Mouse (Mus musculus) intestine, embryonic 16.5 days (tissue): ENCODE measurements around the gene Wdr81. TPM values are rescaled to one million over a fixed set of nuclear protein-coding genes. Genes with fewer than 3 reads are reported as not detected.

ENCODE experiments used
- ATAC-seq: fragments of 200-750 bp; cut with Nextera tagmentation; 2 replicates; pipeline ENCODE4 v1.8.0; 2017; ENCODE audit warnings: moderate TSS enrichment, moderate library complexity
- H3K27ac ChIP-seq: fragments of 300-500 bp; sonication (generic); 2 replicates; pipeline ENCODE4 v1.5.1; 2014; ENCODE audit warnings: mild to moderate bottlenecking, low read length
- H3K27me3 ChIP-seq: fragments of 300-500 bp; sonication (generic); replicated peaks from 2 replicates; pipeline ENCODE4 v1.6.1; 2014; ENCODE audit warnings: low read length, control low read depth, mixed read lengths; ENCODE audit not compliant: control insufficient read depth, insufficient read depth
- H3K36me3 ChIP-seq: fragments of 300-500 bp; sonication (generic); 2 replicates; pipeline ENCODE4 v1.6.1; 2014; ENCODE audit warnings: low read length, control low read depth; ENCODE audit not compliant: control insufficient read depth, insufficient read depth
- H3K4me1 ChIP-seq: fragments of 300-500 bp; sonication (generic); 2 replicates; pipeline ENCODE4 v1.6.1; 2014; ENCODE audit warnings: low read length, control low read depth, mixed read lengths; ENCODE audit not compliant: control insufficient read depth, insufficient read depth
- H3K4me2 ChIP-seq: fragments of 300-500 bp; sonication (generic); 2 replicates; pipeline ENCODE4 v1.6.1; 2014; ENCODE audit warnings: low read depth, low read length, control low read depth
- H3K4me3 ChIP-seq: fragments of 300-500 bp; sonication (generic); 2 replicates; pipeline ENCODE4 v1.5.1; 2014; ENCODE audit warnings: mild to moderate bottlenecking, low read length
- H3K9ac ChIP-seq: fragments of 300-500 bp; sonication (generic); 2 replicates; pipeline ENCODE4 v1.6.1; 2014; ENCODE audit warnings: low read depth, low read length
- H3K9me3 ChIP-seq: fragments of 300-500 bp; sonication (generic); 2 replicates; pipeline ENCODE4 v1.6.1; 2016; ENCODE audit warnings: low read length, control low read depth; ENCODE audit not compliant: control insufficient read depth
- WGBS: fragments of 180-500 bp; shearing (Covaris S2); extraction: QIAGEN DNeasy Blood & Tissue Kit; methylation state at CpG from one replicate; pipeline ENCODE4 v1.1.7; 2014; 5-methylcytosine and 5-hydroxymethylcytosine counted together
- polyA plus RNA-seq: library from polyadenylated mRNA; unstranded; fragments of >200 nt; fragmentation: Nextera tagmentation; extraction: Ambion mirVana; gene quantifications from 2 replicates; pipeline ENCODE4 v1.2.1, GENCODE M21; 2015

Gene Wdr81
- polyA plus RNA-seq, 1 experiment from 2014 or later = 6.9 TPM

DNA sequence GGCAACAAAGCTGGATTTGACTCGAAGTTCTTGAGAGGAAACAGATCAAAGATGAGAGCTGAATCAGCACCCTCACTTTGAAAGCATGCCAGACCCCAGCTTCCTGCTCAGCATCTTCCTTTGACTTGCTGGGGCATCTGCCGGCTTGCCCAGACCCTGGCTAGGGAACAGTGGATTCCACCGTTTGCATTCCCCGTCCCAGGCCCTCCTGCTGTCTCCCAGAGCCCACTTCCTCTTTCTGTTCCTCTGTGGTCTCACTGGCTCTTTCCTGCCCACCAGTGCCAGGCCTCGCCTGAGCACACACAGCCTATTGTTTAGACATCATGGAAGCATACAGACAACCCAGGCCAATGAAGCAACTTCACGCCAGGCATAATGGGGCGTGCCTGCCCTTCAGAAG lies 39.4 kb downstream of the Wdr81 start:
- Histone ChIP-seq H3K4me3 (no peak overlapping the region), H3K27ac (no peak overlapping the region), H3K4me2 (no peak overlapping the region), H3K36me3 (no peaks in the 10 kb centered on the region), H3K4me1 (no peaks in the 10 kb centered on the region), H3K9ac (0 out of 2 replicates have a peak overlapping the region, but pooled peaks have one; percentile 28), H3K27me3 (no peaks in the 10 kb centered on the region), H3K9me3 (no peaks in the 10 kb centered on the region)
- ATAC-seq = no peak
- WGBS = 45% methylated on average over 7 of the region's 7 CpGs

DNA sequence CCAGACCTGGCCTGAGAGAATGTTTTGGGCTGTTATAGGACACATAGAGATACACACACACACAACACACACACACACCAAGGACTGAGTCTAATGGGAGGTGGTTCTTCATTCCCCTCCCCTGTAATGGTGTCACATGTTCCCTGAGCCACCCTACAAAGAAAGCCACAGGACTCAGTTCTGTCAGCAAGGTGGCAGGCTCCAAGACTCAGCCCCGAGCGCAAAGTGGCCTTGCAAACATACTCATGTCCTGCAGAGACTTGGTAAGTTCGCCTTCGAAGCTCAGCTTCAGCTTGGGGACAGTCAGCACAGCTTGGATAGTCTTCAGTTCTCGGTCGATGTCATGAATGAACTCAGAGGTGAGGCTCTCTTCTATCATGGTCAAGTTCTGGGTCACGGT lies 43.9 kb downstream of the Wdr81 start:
- ATAC-seq = no peak
- Histone ChIP-seq H3K27me3 (no peaks in the 10 kb centered on the region), H3K4me1 (no peaks in the 10 kb centered on the region), H3K27ac (no peak overlapping the region), H3K9ac (no peak overlapping the region), H3K9me3 (no peaks in the 10 kb centered on the region), H3K4me3 (no peak overlapping the region), H3K36me3 (no peaks in the 10 kb centered on the region), H3K4me2 (no peak overlapping the region)
- WGBS = 83% methylated on average over 7 of the region's 7 CpGs

DNA sequence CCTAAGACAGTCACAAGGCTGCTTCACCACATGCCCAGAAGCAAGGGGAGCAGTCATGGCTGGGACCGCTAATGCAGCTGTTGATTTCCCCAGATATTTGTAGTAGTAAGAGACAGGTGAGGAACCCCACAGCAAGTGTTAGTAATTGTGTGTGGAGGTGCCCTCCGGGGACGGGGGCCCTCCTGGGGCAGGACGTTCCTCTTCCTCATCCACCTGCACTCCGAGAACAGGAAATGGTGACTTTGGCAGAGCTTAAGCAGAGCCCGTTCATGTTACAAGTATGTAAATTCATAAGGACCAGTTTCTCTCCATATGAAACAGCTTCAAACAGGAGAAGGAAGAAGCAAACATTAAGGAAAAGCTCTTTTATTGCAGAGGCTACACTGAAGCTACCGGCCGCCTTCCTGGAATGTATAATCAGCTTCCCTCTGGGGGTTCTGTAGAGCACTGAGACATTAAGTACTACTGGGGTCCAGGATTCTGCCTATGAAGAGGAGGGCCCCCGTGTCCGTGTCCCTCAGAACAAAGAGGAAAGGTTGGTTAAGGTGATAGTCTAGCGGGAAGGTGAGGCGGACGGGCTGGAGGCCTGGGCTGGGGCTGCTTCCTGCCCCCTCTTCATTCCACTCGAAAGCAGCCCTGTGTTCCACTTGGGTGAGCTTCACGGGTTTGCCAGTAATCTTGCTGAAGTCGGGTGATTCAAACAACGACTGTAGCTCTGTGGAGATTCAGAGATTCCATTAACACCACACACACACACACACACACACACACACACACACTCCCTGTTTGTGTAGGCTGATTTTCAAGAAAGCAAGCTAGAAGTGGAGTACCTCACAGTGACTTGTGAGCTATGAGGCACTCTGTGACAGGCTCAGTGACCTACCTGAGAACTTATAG lies 44.6 kb downstream of the Wdr81 start:
- Histone ChIP-seq H3K4me2 (no peak overlapping the region), H3K27ac (no peak overlapping the region), H3K9ac (no peak overlapping the region), H3K4me3 (no peak overlapping the region), H3K27me3 (no peaks in the 10 kb centered on the region), H3K36me3 (no peaks in the 10 kb centered on the region), H3K9me3 (no peaks in the 10 kb centered on the region), H3K4me1 (no peaks in the 10 kb centered on the region)
- ATAC-seq = no peak
- 74% methylated on average over 17 of the region's 17 CpGs for WGBS

DNA sequence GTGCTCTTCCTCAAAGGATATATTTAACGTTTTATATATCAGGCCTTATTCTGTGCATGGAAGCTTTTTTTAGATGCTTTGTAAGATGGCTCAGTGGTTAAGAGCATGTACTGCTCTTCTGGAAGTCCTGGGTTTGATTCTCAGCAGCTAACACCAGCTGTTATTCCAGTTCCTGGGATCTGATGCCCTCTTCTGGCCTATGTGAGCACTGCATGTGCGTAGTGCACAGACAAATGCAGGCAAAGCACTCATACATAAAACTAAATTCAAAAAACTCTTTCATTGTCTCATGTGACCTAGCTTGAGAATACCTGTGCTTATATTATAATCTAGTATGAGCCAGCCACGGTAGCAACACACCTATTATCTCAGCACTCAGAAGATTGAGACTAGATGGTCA lies 47.7 kb downstream of the Wdr81 start:
- 39% methylated on average over 3 of the region's 3 CpGs for WGBS
- no peak for ATAC-seq

DNA sequence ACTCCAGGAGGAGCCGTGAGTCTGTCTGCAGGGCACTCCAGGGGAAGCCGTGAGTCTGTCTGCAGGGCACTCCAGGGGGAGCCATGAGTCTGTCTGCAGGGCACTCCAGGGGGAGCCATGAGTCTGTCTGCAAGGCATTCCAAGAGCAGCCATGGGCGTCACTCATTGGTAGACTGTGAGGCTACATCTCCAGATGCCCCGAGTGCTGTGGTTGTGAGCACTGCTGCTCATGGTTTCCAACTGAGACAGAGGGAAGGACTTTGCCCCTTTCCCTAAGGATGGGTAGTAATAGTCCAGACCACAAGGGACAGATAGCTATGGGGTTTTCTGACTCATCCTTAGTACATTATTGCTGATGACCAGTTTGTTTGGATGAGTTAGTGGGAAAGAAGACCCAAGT lies 48.4 kb downstream of the Wdr81 start:
- 66% methylated on average over 4 of the region's 4 CpGs for WGBS
- H3K9ac ChIP-seq = no peak overlapping the region
- no peak for ATAC-seq
- H3K36me3 ChIP-seq = no peaks in the 10 kb centered on the region
- no peaks in the 10 kb centered on the region for H3K9me3 ChIP-seq
- H3K4me2 ChIP-seq = no peak overlapping the region
- no peak overlapping the region for H3K4me3 ChIP-seq
- no peaks in the 10 kb centered on the region for H3K27me3 ChIP-seq
- H3K4me1 ChIP-seq = no peaks in the 10 kb centered on the region; the same call in 1 of the 2 replicates
- H3K27ac ChIP-seq = no peak overlapping the region

More for the DNA sequence above, 47.7 kb downstream of the Wdr81 start:
- no peak overlapping the region for H3K4me2 ChIP-seq
- no peak overlapping the region for H3K9ac ChIP-seq
- H3K9me3 ChIP-seq = no peaks in the 10 kb centered on the region
- no peaks in the 10 kb centered on the region for H3K27me3 ChIP-seq
- no peak overlapping the region for H3K27ac ChIP-seq
- no peaks in the 10 kb centered on the region; the same call in 1 of the 2 replicates for H3K4me1 ChIP-seq
- no peak overlapping the region for H3K4me3 ChIP-seq
- no peaks in the 10 kb centered on the region for H3K36me3 ChIP-seq

DNA sequence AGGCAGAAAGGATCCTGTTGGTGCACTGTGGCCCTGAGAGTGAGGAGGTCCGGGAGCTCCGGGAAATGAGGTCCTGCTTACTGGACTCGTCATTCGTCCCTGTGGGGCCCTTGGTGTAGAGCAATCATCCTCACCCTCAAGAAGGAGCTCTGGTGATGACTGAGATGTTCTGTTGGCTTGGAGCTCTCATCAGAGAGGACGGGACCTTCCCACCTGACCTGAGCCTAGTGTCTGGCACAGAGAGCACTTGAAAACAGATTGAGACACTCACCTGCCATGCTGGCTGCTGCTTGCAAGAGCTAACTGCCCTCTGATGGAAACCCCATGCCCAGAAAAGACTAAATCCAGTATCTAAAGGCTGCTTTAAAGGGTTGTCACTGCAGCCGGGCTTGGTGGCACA lies 49.7 kb downstream of the Wdr81 start:
- no peaks in the 10 kb centered on the region for H3K27me3 ChIP-seq
- 92% methylated on average over 6 of the region's 6 CpGs for WGBS
- no peak for ATAC-seq
- no peak overlapping the region for H3K27ac ChIP-seq
- no peak overlapping the region for H3K4me2 ChIP-seq
- no peak overlapping the region for H3K4me3 ChIP-seq
- H3K4me1 ChIP-seq = no peaks in the 10 kb centered on the region; the same call in 1 of the 2 replicates
- H3K36me3 ChIP-seq = no peaks in the 10 kb centered on the region
- H3K9me3 ChIP-seq = no peaks in the 10 kb centered on the region
- no peak overlapping the region for H3K9ac ChIP-seq

DNA sequence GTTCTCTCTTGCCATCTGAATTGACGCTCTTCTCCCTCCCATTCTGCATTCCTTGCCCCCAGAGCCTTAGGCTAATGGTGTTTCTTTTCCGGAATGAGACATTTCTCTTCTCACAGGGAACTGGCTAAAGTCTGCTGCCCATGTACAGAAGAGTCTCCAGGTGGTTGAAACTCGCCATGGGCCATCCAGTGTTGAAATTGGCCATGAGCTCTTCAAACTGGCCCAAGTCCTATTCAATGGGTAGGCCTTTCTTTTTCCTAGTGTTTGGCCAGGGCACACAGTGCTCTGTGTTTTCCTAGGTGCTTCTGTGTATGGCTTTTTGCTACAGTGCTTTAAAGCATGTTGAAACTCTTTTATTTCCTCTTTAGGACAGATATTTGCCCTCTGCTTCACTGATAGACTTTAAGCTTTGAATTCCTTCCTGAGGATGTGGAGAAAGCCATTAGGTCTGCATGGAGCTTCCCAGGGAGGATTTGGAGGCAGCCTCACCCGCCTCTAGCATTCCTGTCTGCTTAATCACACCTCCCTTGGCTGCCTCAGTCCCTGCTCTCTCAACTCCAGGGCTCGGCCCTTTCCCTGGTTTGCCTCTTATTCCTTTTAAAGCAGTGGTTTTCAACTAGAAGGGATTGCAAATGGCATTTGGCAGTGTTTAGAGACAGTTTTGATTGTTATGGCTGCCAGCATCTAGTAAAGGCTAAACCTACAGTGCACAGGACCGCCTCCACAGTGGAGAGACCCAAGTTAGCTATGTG lies 51.0 kb downstream of the Wdr81 start:
- Histone ChIP-seq H3K4me1 (no peaks in the 10 kb centered on the region; the same call in 1 of the 2 replicates), H3K4me3 (no peak overlapping the region), H3K36me3 (no peaks in the 10 kb centered on the region), H3K4me2 (no peak overlapping the region), H3K9ac (no peak overlapping the region), H3K27ac (0 out of 2 replicates have a peak overlapping the region, but pooled peaks have one; percentile 6), H3K9me3 (no peaks in the 10 kb centered on the region), H3K27me3 (no peaks in the 10 kb centered on the region)
- 66% methylated on average over 6 of the region's 6 CpGs for WGBS
- peak; percentile 38; the same call in 1 of the 2 replicates for ATAC-seq

DNA sequence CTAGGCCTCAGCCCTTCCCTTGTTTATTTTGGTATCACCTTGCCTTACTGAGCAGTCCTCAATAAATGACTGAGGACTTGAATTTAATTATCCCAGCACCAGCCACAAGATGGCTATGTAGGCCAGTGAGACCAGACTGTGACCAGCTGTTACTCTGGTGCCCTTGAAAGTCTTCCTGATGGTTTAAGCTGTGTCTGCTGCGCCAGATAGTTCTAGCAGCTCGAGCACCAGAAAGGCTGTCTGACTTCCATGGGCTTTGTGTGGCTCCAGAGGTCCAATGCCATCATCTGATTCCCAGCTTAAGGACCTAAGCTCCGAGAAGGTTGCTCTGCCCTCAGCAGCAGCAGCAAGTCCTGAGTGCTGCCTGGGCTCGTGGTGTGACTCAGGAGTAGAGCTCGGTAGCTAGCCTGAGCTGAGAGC lies 52.2 kb downstream of the Wdr81 start:
- H3K9ac ChIP-seq = peak overlapping the region; percentile 36; the same call in 1 of the 2 replicates
- no peaks in the 10 kb centered on the region; the same call in 1 of the 2 replicates for H3K4me1 ChIP-seq
- H3K9me3 ChIP-seq = no peaks in the 10 kb centered on the region
- H3K27ac ChIP-seq = no peak overlapping the region
- H3K27me3 ChIP-seq = no peaks in the 10 kb centered on the region
- 54% methylated on average over 5 of the region's 5 CpGs for WGBS
- ATAC-seq = peak; percentile 72
- H3K36me3 ChIP-seq = no peaks in the 10 kb centered on the region
- no peak overlapping the region for H3K4me2 ChIP-seq
- no peak overlapping the region for H3K4me3 ChIP-seq

DNA sequence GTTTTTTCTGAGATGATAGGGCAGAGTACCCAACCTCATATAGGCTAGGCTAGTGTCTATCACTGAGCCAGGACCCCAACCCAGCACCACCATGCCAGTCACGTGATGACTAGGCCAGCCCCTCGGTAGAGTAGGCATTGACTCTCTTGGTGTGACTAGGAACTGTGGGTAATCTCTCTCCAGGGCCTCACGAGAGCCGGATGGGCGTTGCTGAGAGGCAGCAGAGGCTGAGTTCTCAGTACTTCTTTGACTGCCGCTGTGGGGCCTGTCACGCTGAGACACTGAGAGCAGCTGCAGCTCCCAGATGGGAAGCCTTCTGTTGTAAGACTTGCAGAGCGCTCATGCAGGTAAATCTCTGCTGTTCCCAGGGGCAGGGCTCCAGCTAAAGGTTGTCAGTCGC lies 54.4 kb downstream of the Wdr81 start:
- no peak overlapping the region for H3K27ac ChIP-seq
- no peak overlapping the region for H3K4me3 ChIP-seq

More for the DNA sequence above, 54.4 kb downstream of the Wdr81 start:
- Histone ChIP-seq H3K9ac (no peak overlapping the region), H3K4me1 (no peaks in the 10 kb centered on the region; the same call in 1 of the 2 replicates), H3K9me3 (no peaks in the 10 kb centered on the region), H3K4me2 (no peak overlapping the region), H3K36me3 (no peaks in the 10 kb centered on the region), H3K27me3 (no peaks in the 10 kb centered on the region)
- 71% methylated on average over 9 of the region's 9 CpGs for WGBS
- ATAC-seq = no peak
